Mouse (Mus musculus) CH12.LX (cell line): ENCODE measurements around the gene Cblb. TPM values are rescaled to one million over a fixed set of nuclear protein-coding genes. Genes with fewer than 3 reads are reported as not detected.

ENCODE experiments used
- DNase-seq: peaks from one replicate; pipeline ENCODE4 v3.0.0-alpha.2; 2013; ENCODE audit errors: extremely low read depth
- H3K27ac ChIP-seq: 2 replicates; pipeline ENCODE4 v1.5.1; 2012; ENCODE audit warnings: low read depth, mild to moderate bottlenecking, control low read depth, moderate library complexity; ENCODE audit not compliant: insufficient read depth
- H3K27me3 ChIP-seq: replicated peaks from 2 replicates; pipeline ENCODE3; 2012; ENCODE audit warnings: inconsistent platforms
- H3K36me3 ChIP-seq, 2 experiments: replicated peaks in 1 of 2; 2 replicates each; pipeline versions ENCODE3 to v1.6.1; 2012; ENCODE audit warnings: inconsistent platforms in 1 of 2, low read length in 1 of 2, mild to moderate bottlenecking in 1 of 2, mixed read lengths in 1 of 2, moderate library complexity in 1 of 2; ENCODE audit not compliant: control insufficient read depth in 1 of 2, insufficient read depth in 1 of 2
- H3K4me1 ChIP-seq, 2 experiments: 2 replicates each; pipeline ENCODE4 v1.6.1; 2012; ENCODE audit warnings: inconsistent platforms in 1 of 2, moderate library complexity in 1 of 2; ENCODE audit not compliant: insufficient read depth in 2 of 2, control insufficient read depth in 1 of 2
- H3K4me2 ChIP-seq: 2 replicates; pipeline ENCODE4 v1.6.1; 2012; ENCODE audit warnings: low read depth, mild to moderate bottlenecking, control low read depth; ENCODE audit not compliant: poor library complexity, insufficient read depth, severe bottlenecking
- H3K4me3 ChIP-seq, 3 experiments: fragments of 150-350 bp in 1 of 3; sonication (generic) in 1 of 3; replicated peaks in 1 of 3; 2 replicates each; pipeline versions ENCODE3 to v1.5.1; 2011 to 2012; ENCODE audit warnings: low read depth in 2 of 3, low read length in 2 of 3, mild to moderate bottlenecking in 2 of 3, moderate library complexity in 2 of 3, control low read depth in 1 of 3, improper control_type of control experiment in 1 of 3, inconsistent platforms in 1 of 3, mixed read lengths in 1 of 3; ENCODE audit not compliant: poor library complexity in 1 of 3
- H3K79me2 ChIP-seq: replicated peaks from 2 replicates; pipeline ENCODE4 v1.6.1; 2012; ENCODE audit warnings: mild to moderate bottlenecking, moderate library complexity; ENCODE audit not compliant: control insufficient read depth, poor library complexity, insufficient read depth, severe bottlenecking; ENCODE audit errors: extremely low read depth
- H3K9ac ChIP-seq: 2 replicates; pipeline ENCODE4 v1.6.1; 2012; ENCODE audit warnings: low read depth, mild to moderate bottlenecking, control low read depth, moderate library complexity; ENCODE audit not compliant: insufficient read depth
- H3K9me3 ChIP-seq: replicated peaks from 2 replicates; pipeline ENCODE3; 2012; ENCODE audit warnings: low read length, inconsistent platforms, mixed read lengths
- CHD1 ChIP-seq: IDR thresholded peaks from 2 replicates; pipeline ENCODE4 v1.6.1; 2012; ENCODE audit warnings: low read depth, low read length, improper control_type of control experiment, inconsistent platforms
- CTCF ChIP-seq, 2 experiments: IDR thresholded peaks in 1 of 2; conservative IDR thresholded peaks in 1 of 2; 2 replicates each; pipeline ENCODE4 v1.5.1; 2011 to 2012; ENCODE audit warnings: low read depth in 2 of 2, low read length in 2 of 2, improper control_type of control experiment in 1 of 2, inconsistent platforms in 1 of 2, mild to moderate bottlenecking in 1 of 2, moderate library complexity in 1 of 2
- GABPA ChIP-seq: IDR thresholded peaks from 2 replicates; pipeline ENCODE4 v1.6.1; 2012; ENCODE audit warnings: low read depth, low read length, improper control_type of control experiment, inconsistent platforms; ENCODE audit not compliant: insufficient replicate concordance
- JUN ChIP-seq: IDR thresholded peaks from 2 replicates; pipeline ENCODE4 v1.6.1; 2011; ENCODE audit warnings: low read depth, mild to moderate bottlenecking, low read length, improper control_type of control experiment, moderate library complexity; ENCODE audit not compliant: insufficient read depth
- JUND ChIP-seq: conservative IDR thresholded peaks from 2 replicates; pipeline ENCODE4 v1.6.1; 2011; ENCODE audit warnings: low read depth, low read length, improper control_type of control experiment
- KAT2A ChIP-seq: IDR thresholded peaks from 2 replicates; pipeline ENCODE4 v1.6.1; 2012; ENCODE audit warnings: low read length, improper control_type of control experiment, inconsistent platforms; ENCODE audit not compliant: insufficient replicate concordance
- MAFK ChIP-seq: IDR thresholded peaks from 2 replicates; pipeline ENCODE4 v1.6.1; 2011; ENCODE audit warnings: low read length, improper control_type of control experiment; ENCODE audit not compliant: insufficient replicate concordance
- MAX ChIP-seq: IDR thresholded peaks from 2 replicates; pipeline ENCODE4 v1.6.1; 2011; ENCODE audit warnings: low read length, improper control_type of control experiment
- MAZ ChIP-seq: IDR thresholded peaks from 2 replicates; pipeline ENCODE4 v1.6.1; 2012; ENCODE audit warnings: low read depth, mild to moderate bottlenecking, inconsistent platforms, low read length, improper control_type of control experiment, moderate library complexity
- MEF2A ChIP-seq: IDR thresholded peaks from 2 replicates; pipeline ENCODE4 v1.6.1; 2014; ENCODE audit warnings: low read depth, mild to moderate bottlenecking, inconsistent platforms, low read length, improper control_type of control experiment, borderline replicate concordance
- MXI1 ChIP-seq: IDR thresholded peaks from 2 replicates; pipeline ENCODE4 v1.6.1; 2011; ENCODE audit warnings: mild to moderate bottlenecking, low read depth, low read length, improper control_type of control experiment
- MYC ChIP-seq: IDR thresholded peaks from 2 replicates; pipeline ENCODE4 v1.6.1; 2011; ENCODE audit warnings: low read depth, mild to moderate bottlenecking, improper control_type of control experiment, low read length
- PAX5 ChIP-seq: IDR thresholded peaks from 2 replicates; pipeline ENCODE4 v1.6.1; 2012; ENCODE audit warnings: low read length, inconsistent platforms, mixed read lengths
- RAD21 ChIP-seq: IDR thresholded peaks from 2 replicates; pipeline ENCODE4 v1.6.1; 2011; ENCODE audit warnings: low read depth, mild to moderate bottlenecking, low read length, improper control_type of control experiment, moderate library complexity
- RCOR1 ChIP-seq: conservative IDR thresholded peaks from 2 replicates; pipeline ENCODE4 v1.6.1; 2012; ENCODE audit warnings: low read depth, mild to moderate bottlenecking, inconsistent platforms, low read length, improper control_type of control experiment
- SMC3 ChIP-seq: IDR thresholded peaks from 2 replicates; pipeline ENCODE4 v1.6.1; 2011; ENCODE audit warnings: low read depth, low read length, improper control_type of control experiment
- TBP ChIP-seq: conservative IDR thresholded peaks from 2 replicates; pipeline ENCODE4 v1.6.1; 2011; ENCODE audit warnings: low read depth, low read length, improper control_type of control experiment
- USF1 ChIP-seq: IDR thresholded peaks from 2 replicates; pipeline ENCODE4 v1.6.1; 2014; ENCODE audit warnings: low read depth, mild to moderate bottlenecking, inconsistent platforms, low read length, improper control_type of control experiment
- USF2 ChIP-seq: conservative IDR thresholded peaks from 2 replicates; pipeline ENCODE4 v1.6.1; 2011; ENCODE audit warnings: low read depth, low read length, improper control_type of control experiment
- ZC3H11A ChIP-seq: IDR thresholded peaks from 2 replicates; pipeline ENCODE4 v1.6.1; 2012; ENCODE audit warnings: low read depth, mild to moderate bottlenecking, inconsistent platforms, low read length, improper control_type of control experiment
- ZKSCAN1 ChIP-seq: IDR thresholded peaks from 2 replicates; pipeline ENCODE4 v1.6.1; 2012; ENCODE audit warnings: low read depth, inconsistent platforms, low read length, improper control_type of control experiment, borderline replicate concordance
- ZMIZ1 ChIP-seq: IDR thresholded peaks from 2 replicates; pipeline ENCODE4 v1.6.1; 2012; ENCODE audit warnings: low read depth, mild to moderate bottlenecking, inconsistent platforms, low read length, improper control_type of control experiment
- dilution Hi-C: fragments of 300-500 bp; cut with MboI; formaldehyde crosslinking; loops from 2 replicates; pipeline ENCODE4 v1.14.3; 2020; ENCODE audit warnings: low sequenced_read_pairs; ENCODE audit not compliant: extremely low pct_unique_long_range_greater_than_20kb, extremely low pct_ligation_motif_present
- in situ Hi-C: fragments of 300-500 bp; cut with MboI; formaldehyde crosslinking; loops from 3 replicates; pipeline ENCODE4 v1.14.3; 2019; ENCODE audit warnings: low sequenced_read_pairs, low pct_ligation_motif_present, low pct_unique_long_range_greater_than_20kb, mixed read lengths
- polyA plus RNA-seq: library from polyadenylated mRNA; unstranded; fragments of >175 nt; gene quantifications from 2 replicates; pipeline ENCODE4 v1.2.1, GENCODE M21; 2012; ENCODE audit warnings: low read depth; ENCODE audit not compliant: insufficient read length
- total RNA-seq, 2 experiments: library from RNA; depleted of rRNA; stranded (reverse); fragments of 300-350 nt in 1 of 2; fragments of >200 nt in 1 of 2; gene quantifications; 2 replicates each; pipeline ENCODE4 v1.2.3; 2012 to 2014

The Cblb gene
- total and polyA plus RNA-seq, 3 experiments = 3.5 to 18.9 (median 6.3) TPM

DNA sequence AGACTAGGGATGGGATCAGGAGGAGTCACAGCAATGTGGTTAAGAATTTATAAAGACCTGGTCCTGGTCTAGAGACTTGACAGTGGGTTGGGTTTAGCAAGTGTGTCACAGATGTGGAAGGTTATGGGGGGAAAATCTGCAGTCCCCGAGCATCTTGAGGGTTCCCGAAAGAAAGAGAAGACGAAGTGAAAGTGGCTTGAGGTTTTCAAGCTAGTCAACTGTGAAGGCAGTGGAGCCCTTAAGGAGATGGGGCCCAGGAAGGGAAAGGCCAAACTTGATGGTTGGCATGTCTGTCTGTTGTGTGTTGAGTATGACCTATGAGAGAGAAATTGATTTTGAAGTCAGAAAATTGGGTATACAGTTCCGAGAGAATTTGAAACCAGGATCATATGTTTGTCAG, 7.3 kb downstream of the Cblb start (continued):
- TF ChIP-seq MEF2A (peak; percentile 94), CTCF (conservative IDR thresholded peaks at IDR 0.05 in 1 of 2, IDR thresholded peaks at IDR 0.05 in 1 of 2; ENCODE audit: low read depth in 2 of 2, low read length in 2 of 2) (no peak), MYC (peak; percentile 54; the same call in 1 of the 2 replicates), MAZ (0 out of 2 replicates have a peak, but pooled peaks have one; percentile 52), RCOR1 (peak; percentile 96), RAD21 (peak; percentile 9), KAT2A (no peak), JUND (peak; percentile 56; the same call in 1 of the 2 replicates), ZKSCAN1 (no peak), USF1 (no peak), GABPA (no peak), USF2 (no peak), JUN (peak; percentile 34; the same call in 1 of the 2 replicates), SMC3 (no peak; the same call in none of the 2 replicates), MXI1 (no peak), CHD1 (no peak), PAX5 (no peak), MAX (no peak), ZMIZ1 (no peak; the same call in 1 of the 2 replicates)
- TF ChIP-seq, all 38 proteins: peak for 18

DNA sequence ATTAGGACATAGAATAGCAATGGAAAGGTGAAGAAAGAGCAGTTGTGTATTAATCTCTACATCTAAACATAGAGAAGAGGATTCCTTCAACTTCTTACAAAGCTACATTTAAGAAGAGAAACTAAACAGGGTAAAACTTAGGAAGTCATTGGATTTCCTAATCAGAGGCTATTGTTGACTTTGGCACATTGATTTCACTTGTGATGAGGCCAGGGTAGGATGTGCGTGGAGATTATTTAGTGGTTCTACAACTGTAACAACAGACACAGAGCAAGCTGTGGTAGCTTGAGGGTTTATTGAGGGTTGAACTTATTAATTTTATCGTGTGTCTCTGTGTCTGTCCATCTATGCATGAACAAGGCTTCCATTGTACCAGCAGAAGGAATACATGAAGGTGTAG, 7.8 kb downstream of the Cblb start:
- no peak for TF ChIP-seq MAFK
- TF ChIP-seq GABPA = no peak
- TF ChIP-seq ZC3H11A = no peak
- TF ChIP-seq MYC = no peak
- TF ChIP-seq TBP = no peak
- Histone ChIP-seq H3K79me2 (peaks cover 4% of the 10 kb centered on the region), H3K4me2 (peak overlapping the region; percentile 74), H3K27me3 (no peaks in the 10 kb centered on the region), H3K9ac (no peak overlapping the region), H3K9me3 (no peaks in the 10 kb centered on the region), H3K36me3 (peaks cover 0 to 27% of the 10 kb centered on the region in 2 experiments), H3K27ac (no peak overlapping the region), H3K4me1 (peaks cover 11 to 88% of the 10 kb centered on the region in 2 experiments), H3K4me3 (no peak overlapping the region)
- in situ Hi-C loops = loop anchor here (5.0 kb wide), 1 partner anchor 63 kb away; no protein-coding TSS in a partner anchor
- dilution Hi-C loops = no loop called here
- no peak for DNase-seq
